Comparison of ENCODE assay signal across 9 mouse cellular contexts in the genomic region with DNA sequence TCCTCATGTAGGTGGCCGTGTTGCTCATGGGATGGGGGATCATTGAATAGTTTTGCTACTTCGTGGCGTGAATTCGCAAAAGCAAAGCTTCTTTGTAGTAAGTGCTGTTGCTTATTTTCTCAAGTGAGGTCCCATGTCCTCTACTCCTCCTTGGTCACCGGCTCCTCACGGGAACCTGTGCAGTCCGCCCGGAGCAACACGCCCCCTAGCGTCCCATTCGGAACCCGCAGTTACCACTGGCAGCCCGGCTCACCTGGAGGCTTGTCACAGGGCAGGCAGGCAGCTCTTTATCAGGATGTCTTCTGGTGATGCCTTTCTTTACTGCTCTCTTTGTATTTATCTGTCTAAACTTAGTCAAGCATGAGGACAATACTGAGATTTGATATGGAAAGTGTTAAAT.
DNase-seq lines count a peak whose midpoint lies in the region; ATAC-seq and TF ChIP-seq lines count a peak whose summit lies in the region.
"Had no signal": no experiment of that assay in that cellular context is flagged by ENCODE, and none has a peak within 500 bp of the region (broad histone marks: within the 10 kb centered on the region; RNA-seq: fewer than 3 reads in every experiment).

No protein-coding gene starts in this region.

- H3K4me1 ChIP-seq in intestine, embryonic 14.5 days (replicated peaks; ENCODE audit: control insufficient read depth, insufficient read depth, low read length), result no peaks in the 10 kb centered on the region
- H3K4me1 ChIP-seq in intestine, embryonic 15.5 days (replicated peaks), result no peaks in the 10 kb centered on the region
- H3K4me1 ChIP-seq in ES-Bruce4 (ENCODE audit: control insufficient read depth, insufficient read depth, low read length), result no peaks in the 10 kb centered on the region
- H3K4me1 ChIP-seq in liver, embryonic 14.5 days (replicated peaks; ENCODE audit: control insufficient read depth in 2 of 2, insufficient read depth in 2 of 2, low read length in 1 of 2), result no peaks in the 10 kb centered on the region
- H3K4me1 ChIP-seq: lung, embryonic 15.5 days had no signal

- TF ChIP-seq POLR2A in ES-Bruce4 (IDR thresholded peaks at IDR 0.05; ENCODE audit: insufficient read depth, low read length), result no peak
- no peak for TF ChIP-seq POLR2A in brain, embryonic 14.5 days (IDR thresholded peaks at IDR 0.05; ENCODE audit: borderline replicate concordance, extremely low read depth, insufficient read depth, insufficient read length, poor library complexity, severe bottlenecking)

- no peak for TF ChIP-seq EP300 in ES-Bruce4 (IDR thresholded peaks at IDR 0.05; ENCODE audit: insufficient read depth, low read depth, low read length)
- no peak for TF ChIP-seq EP300 in liver, embryonic 14.5 days (IDR thresholded peaks at IDR 0.05; ENCODE audit: low read depth)

- H3K27ac ChIP-seq in intestine, embryonic 14.5 days (ENCODE audit: low read depth), result no peak overlapping the region
- no peak overlapping the region for H3K27ac ChIP-seq in intestine, embryonic 15.5 days
- H3K27ac ChIP-seq in ES-Bruce4 (ENCODE audit: insufficient read depth, low read length), result no peak overlapping the region
- no peak overlapping the region for H3K27ac ChIP-seq in liver, embryonic 14.5 days
- H3K27ac ChIP-seq: lung, embryonic 15.5 days had no signal

- no peak overlapping the region for H3K9ac ChIP-seq in intestine, embryonic 14.5 days (ENCODE audit: low read length)
- no peak overlapping the region for H3K9ac ChIP-seq in intestine, embryonic 15.5 days
- H3K9ac ChIP-seq in ES-Bruce4 (ENCODE audit: low read depth, poor library complexity, severe bottlenecking), result no peak overlapping the region
- H3K9ac ChIP-seq in liver, embryonic 14.5 days (replicated peaks), result no peak overlapping the region
- H3K9ac ChIP-seq: lung, embryonic 15.5 days had no signal

- TF ChIP-seq CTCF in ES-Bruce4 (IDR thresholded peaks at IDR 0.05; ENCODE audit: low read depth, low read length), result peak; percentile 95
- peak; percentile 68 for TF ChIP-seq CTCF in brain, embryonic 14.5 days (IDR thresholded peaks at IDR 0.05; ENCODE audit: borderline replicate concordance, extremely low read depth, insufficient read depth, insufficient read length)
- peak; percentile 65 for TF ChIP-seq CTCF in liver, embryonic 14.5 days (IDR thresholded peaks at IDR 0.05; ENCODE audit: low read depth)

- ATAC-seq in intestine, embryonic 14.5 days (replicated peaks; ENCODE audit: low FRiP score, low TSS enrichment, low read depth), result no peak
- ATAC-seq in intestine, embryonic 15.5 days, result no peak
- ATAC-seq in liver, embryonic 14.5 days (ENCODE audit: insufficient read depth), result no peak
- no peak for ATAC-seq in monocyte, adult 5-6 weeks (replicated peaks; ENCODE audit: insufficient number of reproducible peaks, low FRiP score, low TSS enrichment, poor library complexity, severe bottlenecking)

- no peaks in the 10 kb centered on the region for H3K27me3 ChIP-seq in intestine, embryonic 14.5 days (replicated peaks; ENCODE audit: control insufficient read depth, insufficient read depth, low read length)
- H3K27me3 ChIP-seq in intestine, embryonic 15.5 days (replicated peaks), result no peaks in the 10 kb centered on the region
- H3K27me3 ChIP-seq in ES-Bruce4 (ENCODE audit: control insufficient read depth, insufficient read depth, low read length, poor library complexity, severe bottlenecking), result no peaks in the 10 kb centered on the region
- H3K27me3 ChIP-seq in liver, embryonic 14.5 days (ENCODE audit: control insufficient read depth, insufficient read depth, low read length), result no peaks in the 10 kb centered on the region
- H3K27me3 ChIP-seq: lung, embryonic 15.5 days had no signal

- H3K4me3 ChIP-seq in intestine, embryonic 14.5 days (ENCODE audit: low read depth, low read length), result no peak overlapping the region
- no peak overlapping the region for H3K4me3 ChIP-seq in intestine, embryonic 15.5 days (replicated peaks)
- H3K4me3 ChIP-seq in ES-Bruce4 (ENCODE audit: low read depth, low read length), result no peak overlapping the region
- H3K4me3 ChIP-seq in liver, embryonic 14.5 days (ENCODE audit: insufficient read depth in 1 of 2, low read depth in 2 of 2, low read length in 2 of 2), result no peak overlapping the region
- H3K4me3 ChIP-seq: lung, embryonic 15.5 days had no signal

- DNase-seq in intestine, embryonic 14.5 days (ENCODE audit: low spot score), result peak; percentile 80
- DNase-seq in brain, embryonic 14.5 days (ENCODE audit: low read depth), result no peak
- DNase-seq in gastrocnemius, postnatal 10 days, result peak; percentile 67
- DNase-seq in liver, embryonic 14.5 days (ENCODE audit: low read depth in 3 of 3, low spot score in 3 of 3), result no peak
- DNase-seq in thymus, postnatal 36 days, result peak; percentile 27 to 29

- WGBS in intestine, embryonic 14.5 days, result 17% methylated on average over 13 of the region's 13 CpGs
- WGBS in intestine, embryonic 15.5 days, result 19% methylated on average over 13 of the region's 13 CpGs
- 16% methylated on average over 13 of the region's 13 CpGs for WGBS in liver, embryonic 14.5 days (ENCODE audit: insufficient replicate concordance)

- no peaks in the 10 kb centered on the region for H3K36me3 ChIP-seq in intestine, embryonic 14.5 days (ENCODE audit: control insufficient read depth, insufficient read depth, low read length)
- no peaks in the 10 kb centered on the region for H3K36me3 ChIP-seq in intestine, embryonic 15.5 days
- no peaks in the 10 kb centered on the region for H3K36me3 ChIP-seq in ES-Bruce4 (ENCODE audit: control insufficient read depth, insufficient read depth, low read length, poor library complexity, severe bottlenecking)
- no peaks in the 10 kb centered on the region for H3K36me3 ChIP-seq in liver, embryonic 14.5 days (replicated peaks; ENCODE audit: control insufficient read depth, insufficient read depth, low read depth)
- H3K36me3 ChIP-seq: lung, embryonic 15.5 days had no signal

- no peaks in the 10 kb centered on the region for H3K9me3 ChIP-seq in intestine, embryonic 14.5 days (ENCODE audit: control insufficient read depth, low read length)
- H3K9me3 ChIP-seq in intestine, embryonic 15.5 days, result no peaks in the 10 kb centered on the region
- no peaks in the 10 kb centered on the region for H3K9me3 ChIP-seq in ES-Bruce4 (replicated peaks; ENCODE audit: control insufficient read depth, insufficient read depth, low read length, poor library complexity, severe bottlenecking)
- H3K9me3 ChIP-seq in liver, embryonic 14.5 days (ENCODE audit: control insufficient read depth, low read length), result no peaks in the 10 kb centered on the region
- H3K9me3 ChIP-seq: lung, embryonic 15.5 days had no signal

- H3K4me2 ChIP-seq in intestine, embryonic 14.5 days (ENCODE audit: low read length), result no peak overlapping the region
- no peak overlapping the region for H3K4me2 ChIP-seq in intestine, embryonic 15.5 days (replicated peaks)
- H3K4me2 ChIP-seq in liver, embryonic 14.5 days (ENCODE audit: low read depth), result no peak overlapping the region
- H3K4me2 ChIP-seq: lung, embryonic 15.5 days had no signal

Comparison
In these comparisons a context has a peak if more than half of its experiments do, and no peak if none do; other contexts are left out.
1. DNase-seq: peak in intestine, embryonic 14.5 days (single experiment), gastrocnemius, postnatal 10 days (single experiment) and thymus, postnatal 36 days (2 of 2); none in brain, embryonic 14.5 days (single experiment) and liver, embryonic 14.5 days (0 of 3).
2. Peak in every context shown above with its lines, with median percentiles within 50 percentile points of each other: CTCF ChIP-seq.